8 mouse cellular contexts compared by ENCODE assay signal in genomic region chr13:20038463-20038862, GRCm38 (mm10). TPM values are rescaled to one million over a fixed set of nuclear protein-coding genes. Genes with fewer than 3 reads are reported as not detected.
DNase-seq lines count a peak whose midpoint lies in the region; ATAC-seq and TF ChIP-seq lines count a peak whose summit lies in the region.
"Had no signal": no experiment of that assay in that cellular context is flagged by ENCODE, and none has a peak within 500 bp of the region (broad histone marks: within the 10 kb centered on the region; RNA-seq: fewer than 3 reads in every experiment).

No protein-coding gene starts in this region.

- H3K79me2 ChIP-seq in CH12.LX (replicated peaks; ENCODE audit: control insufficient read depth, extremely low read depth, insufficient read depth, poor library complexity, severe bottlenecking) = no peaks in the 10 kb centered on the region

- TF ChIP-seq EP300 in CH12.LX (IDR thresholded peaks at IDR 0.05; ENCODE audit: low read length) = no peak

- 31% methylated on average over 11 of the region's 11 CpGs for WGBS in hindbrain, embryonic 14.5 days
- WGBS in hindbrain, embryonic 16.5 days = 34% methylated on average over 11 of the region's 11 CpGs

- no peak overlapping the region for H3K27ac ChIP-seq in hindbrain, embryonic 14.5 days
- no peak overlapping the region for H3K27ac ChIP-seq in hindbrain, embryonic 16.5 days (ENCODE audit: low read depth, low read length)
- H3K27ac ChIP-seq in CH12.LX (ENCODE audit: insufficient read depth, low read depth) = no peak overlapping the region
- H3K27ac ChIP-seq: embryonic facial prominence, embryonic 15.5 days had no signal

- peak; percentile 71 to 90 for TF ChIP-seq CTCF in CH12.LX (conservative IDR thresholded peaks at IDR 0.05 in 1 of 2, IDR thresholded peaks at IDR 0.05 in 1 of 2; ENCODE audit: low read depth in 2 of 2, low read length in 2 of 2)

- DNase-seq in hindbrain, embryonic 14.5 days (ENCODE audit: low spot score) = peak; percentile 51
- peak; percentile 58 for DNase-seq in CH12.LX (ENCODE audit: extremely low read depth)
- peak; percentile 33 to 41 for DNase-seq in adrenal gland, postnatal 36 days
- DNase-seq in lung, postnatal 14 days = peak; percentile 48
- peak; percentile 37 to 39 for DNase-seq in thymus, postnatal 36 days

- H3K4me3 ChIP-seq in hindbrain, embryonic 14.5 days (replicated peaks; ENCODE audit: low read length) = no peak overlapping the region
- H3K4me3 ChIP-seq in hindbrain, embryonic 16.5 days (ENCODE audit: low read length) = no peak overlapping the region
- no peak overlapping the region for H3K4me3 ChIP-seq in CH12.LX (replicated peaks in 1 of 3; ENCODE audit: low read depth in 2 of 3, low read length in 2 of 3, poor library complexity in 1 of 3)
- H3K4me3 ChIP-seq: embryonic facial prominence, embryonic 15.5 days had no signal

- no peaks in the 10 kb centered on the region for H3K9me3 ChIP-seq in hindbrain, embryonic 14.5 days (ENCODE audit: control insufficient read depth, low read length)
- no peaks in the 10 kb centered on the region for H3K9me3 ChIP-seq in hindbrain, embryonic 16.5 days (ENCODE audit: control insufficient read depth, low read length)
- no peaks in the 10 kb centered on the region for H3K9me3 ChIP-seq in CH12.LX (replicated peaks; ENCODE audit: low read length)
- H3K9me3 ChIP-seq: embryonic facial prominence, embryonic 15.5 days had no signal

- TF ChIP-seq POLR2A in CH12.LX (IDR thresholded peaks at IDR 0.05; ENCODE audit: low read depth, low read length) = no peak

- no peak overlapping the region for H3K4me2 ChIP-seq in hindbrain, embryonic 14.5 days (replicated peaks)
- H3K4me2 ChIP-seq in hindbrain, embryonic 16.5 days (ENCODE audit: low read length) = no peak overlapping the region
- no peak overlapping the region for H3K4me2 ChIP-seq in CH12.LX (ENCODE audit: insufficient read depth, low read depth, poor library complexity, severe bottlenecking)
- H3K4me2 ChIP-seq: embryonic facial prominence, embryonic 15.5 days had no signal

- no peaks in the 10 kb centered on the region for H3K27me3 ChIP-seq in hindbrain, embryonic 14.5 days (ENCODE audit: control insufficient read depth, insufficient read depth, low read length)
- no peaks in the 10 kb centered on the region for H3K27me3 ChIP-seq in hindbrain, embryonic 16.5 days (replicated peaks; ENCODE audit: control insufficient read depth, insufficient read depth, low read length)
- H3K27me3 ChIP-seq in CH12.LX (replicated peaks) = no peaks in the 10 kb centered on the region
- H3K27me3 ChIP-seq: embryonic facial prominence, embryonic 15.5 days had no signal

- H3K9ac ChIP-seq in hindbrain, embryonic 14.5 days = no peak overlapping the region
- H3K9ac ChIP-seq in hindbrain, embryonic 16.5 days (ENCODE audit: low read depth, low read length) = no peak overlapping the region
- H3K9ac ChIP-seq in CH12.LX (ENCODE audit: insufficient read depth, low read depth) = no peak overlapping the region
- H3K9ac ChIP-seq: embryonic facial prominence, embryonic 15.5 days had no signal

- no peaks in the 10 kb centered on the region for H3K36me3 ChIP-seq in hindbrain, embryonic 14.5 days (replicated peaks; ENCODE audit: control insufficient read depth, insufficient read depth)
- no peaks in the 10 kb centered on the region for H3K36me3 ChIP-seq in hindbrain, embryonic 16.5 days (ENCODE audit: control insufficient read depth, insufficient read depth, low read length)
- no peaks in the 10 kb centered on the region for H3K36me3 ChIP-seq in CH12.LX (replicated peaks in 1 of 2; ENCODE audit: control insufficient read depth in 1 of 2, insufficient read depth in 1 of 2, low read length in 1 of 2)
- H3K36me3 ChIP-seq: embryonic facial prominence, embryonic 15.5 days had no signal

- peak; percentile 80 for TF ChIP-seq RAD21 in CH12.LX (IDR thresholded peaks at IDR 0.05; ENCODE audit: low read depth, low read length)

- no peak for ATAC-seq in hindbrain, embryonic 14.5 days (ENCODE audit: low FRiP score)
- ATAC-seq in hindbrain, embryonic 16.5 days = no peak
- ATAC-seq in hematopoietic stem cell, adult 5-6 weeks (replicated peaks in 1 of 2; ENCODE audit: insufficient read depth in 1 of 2, low FRiP score in 2 of 2, low TSS enrichment in 1 of 2, low read depth in 1 of 2, poor library complexity in 2 of 2, severe bottlenecking in 2 of 2) = peak; percentile 62 to 65; a peak in 3 of 4 replicates

- H3K4me1 ChIP-seq in hindbrain, embryonic 14.5 days (replicated peaks; ENCODE audit: control insufficient read depth, insufficient read depth, low read length) = no peaks in the 10 kb centered on the region
- H3K4me1 ChIP-seq in hindbrain, embryonic 16.5 days (ENCODE audit: control insufficient read depth, insufficient read depth, low read depth, low read length) = no peaks in the 10 kb centered on the region
- H3K4me1 ChIP-seq in CH12.LX (ENCODE audit: control insufficient read depth in 1 of 2, insufficient read depth in 2 of 2) = peaks cover 0 to 26% of the 10 kb centered on the region in 2 experiments; a peak in 3 of 4 replicates
- H3K4me1 ChIP-seq: embryonic facial prominence, embryonic 15.5 days had no signal

- in situ Hi-C loops in CH12.LX (cut with MboI; ENCODE audit: low pct_ligation_motif_present, low pct_unique_long_range_greater_than_20kb, low sequenced_read_pairs) = loop anchor here (10.0 kb wide), 1 partner anchor 236 kb away; no protein-coding TSS in a partner anchor

- dilution Hi-C loops in CH12.LX (cut with MboI; ENCODE audit: extremely low pct_ligation_motif_present, extremely low pct_unique_long_range_greater_than_20kb, low sequenced_read_pairs) = no loop called here

TF ChIP-seq in CH12.LX, 34 proteins besides CTCF, POLR2A, EP300 and RAD21:
- peak; percentile 93 for TF ChIP-seq SMC3 (IDR thresholded peaks at IDR 0.05; ENCODE audit: low read depth, low read length)
- TF ChIP-seq IRF4 (IDR thresholded peaks at IDR 0.05; ENCODE audit: low read depth, low read length) = no peak
- no peak for TF ChIP-seq TBP (conservative IDR thresholded peaks at IDR 0.05; ENCODE audit: low read depth, low read length)
- no peak for TF ChIP-seq NRF1 (IDR thresholded peaks at IDR 0.05; ENCODE audit: low read depth, low read length)
- peak; percentile 52 for TF ChIP-seq ZC3H11A (IDR thresholded peaks at IDR 0.05; ENCODE audit: low read depth, low read length)
- TF ChIP-seq USF2 (conservative IDR thresholded peaks at IDR 0.05; ENCODE audit: low read depth, low read length) = no peak
- TF ChIP-seq PAX5 (IDR thresholded peaks at IDR 0.05; ENCODE audit: low read length) = no peak
- TF ChIP-seq MYC (IDR thresholded peaks at IDR 0.05; ENCODE audit: low read depth, low read length) = 0 out of 2 replicates have a peak, but pooled peaks have one; percentile 32
- no peak for TF ChIP-seq HCFC1 (IDR thresholded peaks at IDR 0.05; ENCODE audit: low read depth, low read length)
- no peak for TF ChIP-seq ETS1 (conservative IDR thresholded peaks at IDR 0.05; ENCODE audit: low read depth, low read length)
- no peak for TF ChIP-seq JUN (IDR thresholded peaks at IDR 0.05; ENCODE audit: insufficient read depth, low read depth, low read length)
- no peak for TF ChIP-seq MAZ (IDR thresholded peaks at IDR 0.05; ENCODE audit: low read depth, low read length)
- TF ChIP-seq JUND (conservative IDR thresholded peaks at IDR 0.05; ENCODE audit: low read depth, low read length) = peak; percentile 34; the same call in 1 of the 2 replicates
- no peak for TF ChIP-seq RCOR1 (conservative IDR thresholded peaks at IDR 0.05; ENCODE audit: low read depth, low read length)

RNA-seq across cellular contexts. Expression of gene Elmo1, which starts 51.9 kb away (rescaled TPM):
- polyA plus RNA-seq in hindbrain, embryonic 14.5 days (2014; fragmentation: Nextera tagmentation; extraction: Ambion mirVana) = 41.9 and 50.6 TPM in 2 replicates
- polyA plus RNA-seq in hindbrain, embryonic 16.5 days (2015; fragmentation: Nextera tagmentation; extraction: Ambion mirVana) = 48.6 and 49.6 TPM in 2 replicates
- 32.2 and 35.8 TPM in 2 replicates for total RNA-seq in CH12.LX (2012; rRNA removed)
- total RNA-seq in CH12.LX (2014; rRNA removed) = 22.2 and 23.1 TPM in 2 replicates
- polyA plus RNA-seq in CH12.LX (2012; ENCODE audit: insufficient read length, low read depth) = 42.8 and 50.2 TPM in 2 replicates
- total RNA-seq in adrenal gland, postnatal 36 days (2021) = 10 to 100 TPM; 13.0 to 16.5 TPM
- 91.4 and 133 TPM in 2 replicates for total RNA-seq in hematopoietic stem cell, adult 5-6 weeks (2017)

Comparison
In these comparisons a context has a peak if more than half of its experiments do, and no peak if none do; other contexts are left out.
1. ATAC-seq: peak in hematopoietic stem cell, adult 5-6 weeks (2 of 2); none in hindbrain, embryonic 14.5 days (single experiment) and hindbrain, embryonic 16.5 days (single experiment).
2. Peak in every context shown above with its lines, with median percentiles within 50 percentile points of each other: DNase-seq.